Mouse (Mus musculus) midbrain, embryonic 12.5 days (tissue): ENCODE results near the gene Pla2g4d. TPM values are rescaled to one million over a fixed set of nuclear protein-coding genes. Genes with fewer than 3 reads are reported as not detected.

Source experiments
- ATAC-seq: fragments of 200-750 bp; cut with Nextera tagmentation; 2 replicates; pipeline ENCODE4 v1.8.0; 2017; ENCODE audit warnings: low read depth, moderate TSS enrichment, moderate library complexity; ENCODE audit not compliant: low FRiP score
- H3K27ac ChIP-seq: fragments of 300-500 bp; sonication (generic); replicated peaks from 2 replicates; pipeline ENCODE4 v1.5.1; 2016; ENCODE audit warnings: mild to moderate bottlenecking
- H3K27me3 ChIP-seq: fragments of 300-500 bp; sonication (generic); 2 replicates; pipeline ENCODE4 v1.6.1; 2016; ENCODE audit warnings: mild to moderate bottlenecking
- H3K36me3 ChIP-seq: fragments of 300-500 bp; sonication (generic); 2 replicates; pipeline ENCODE4 v1.6.1; 2016
- H3K4me1 ChIP-seq: fragments of 300-500 bp; sonication (generic); 2 replicates; pipeline ENCODE4 v1.6.1; 2016
- H3K4me2 ChIP-seq: fragments of 300-500 bp; sonication (generic); replicated peaks from 2 replicates; pipeline ENCODE4 v1.6.1; 2016; ENCODE audit warnings: mild to moderate bottlenecking, moderate library complexity
- H3K4me3 ChIP-seq: fragments of 300-500 bp; sonication (generic); 2 replicates; pipeline ENCODE4 v1.5.1; 2016; ENCODE audit warnings: mild to moderate bottlenecking
- H3K9ac ChIP-seq: fragments of 300-500 bp; sonication (generic); replicated peaks from 2 replicates; pipeline ENCODE4 v1.6.1; 2016; ENCODE audit warnings: mild to moderate bottlenecking, moderate library complexity
- H3K9me3 ChIP-seq: fragments of 300-500 bp; sonication (generic); 2 replicates; pipeline ENCODE4 v1.6.1; 2016; ENCODE audit warnings: mild to moderate bottlenecking
- WGBS: fragments of 180-500 bp; shearing (Covaris S2); methylation state at CpG from one replicate; pipeline ENCODE4 v1.1.7; 2016; 5-methylcytosine and 5-hydroxymethylcytosine counted together
- polyA plus RNA-seq: library from polyadenylated mRNA; unstranded; fragments of >200 nt; fragmentation: Nextera tagmentation; extraction: Ambion mirVana; gene quantifications from 2 replicates; pipeline ENCODE4 v1.2.1, GENCODE M21; 2016

Pla2g4d gene
- polyA plus RNA-seq, result not detected in 2 replicates

- Histone ChIP-seq H3K27me3 (no peaks in the 10 kb centered on the region), H3K27ac (no peak within 1 kb of the TSS), H3K9ac (no peak within 1 kb of the TSS), H3K4me3 (no peak within 1 kb of the TSS), H3K4me2 (no peak within 1 kb of the TSS), H3K9me3 (no peaks in the 10 kb centered on the region), H3K36me3 (no peaks in the 10 kb centered on the region), H3K4me1 (no peaks in the 10 kb centered on the region)
- WGBS, result 72% methylated on average over 5 of the region's 5 CpGs
- ATAC-seq, result no peak
Observed at GRCm38 (mm10) chr2:120288995-120289394, at the start of gene Pla2g4d. TSS of gene Pla2g4d (minus strand) at chr2:120289197.

- H3K9ac ChIP-seq, result no peak overlapping the region
- H3K9me3 ChIP-seq, result no peaks in the 10 kb centered on the region
- H3K4me1 ChIP-seq, result no peaks in the 10 kb centered on the region
- no peak for ATAC-seq
- 81% methylated on average over 2 of the region's 2 CpGs for WGBS
- H3K27me3 ChIP-seq, result no peaks in the 10 kb centered on the region
- H3K4me3 ChIP-seq, result no peak overlapping the region
- H3K4me2 ChIP-seq, result no peak overlapping the region
- no peak overlapping the region for H3K27ac ChIP-seq
- peaks cover 83% of the 10 kb centered on the region for H3K36me3 ChIP-seq
Observed at GRCm38 (mm10) chr2:120337886-120338285, 48.9 kb upstream of the Pla2g4d start.

GRCm38 (mm10) chr2:120331575-120331974 is 42.6 kb upstream of the Pla2g4d start:
- Histone ChIP-seq H3K4me2 (no peak overlapping the region), H3K27ac (no peak overlapping the region), H3K9ac (no peak overlapping the region), H3K9me3 (no peaks in the 10 kb centered on the region), H3K4me3 (no peak overlapping the region), H3K4me1 (no peaks in the 10 kb centered on the region), H3K27me3 (no peaks in the 10 kb centered on the region), H3K36me3 (peaks cover 75% of the 10 kb centered on the region)
- ATAC-seq, result no peak
- 96% methylated on average over 4 of the region's 4 CpGs for WGBS

- WGBS, result 75% methylated on average over 4 of the region's 4 CpGs
- Histone ChIP-seq H3K9me3 (no peaks in the 10 kb centered on the region), H3K4me3 (no peak overlapping the region), H3K36me3 (peaks cover 43% of the 10 kb centered on the region), H3K27me3 (no peaks in the 10 kb centered on the region), H3K4me2 (no peak overlapping the region), H3K4me1 (no peaks in the 10 kb centered on the region), H3K27ac (no peak overlapping the region), H3K9ac (no peak overlapping the region)
- ATAC-seq, result no peak
Observed at GRCm38 (mm10) chr2:120315077-120315476, 26.1 kb upstream of the Pla2g4d start.

GRCm38 (mm10) chr2:120314487-120314886 is 25.5 kb upstream of the Pla2g4d start:
- Histone ChIP-seq H3K9ac (no peak overlapping the region), H3K9me3 (no peaks in the 10 kb centered on the region), H3K4me3 (no peak overlapping the region), H3K27ac (no peak overlapping the region), H3K27me3 (no peaks in the 10 kb centered on the region), H3K4me1 (no peaks in the 10 kb centered on the region), H3K36me3 (peaks cover 40% of the 10 kb centered on the region), H3K4me2 (no peak overlapping the region)
- no peak for ATAC-seq
- 86% methylated on average over 4 of the region's 4 CpGs for WGBS

GRCm38 (mm10) chr2:120313976-120314375 is 25.0 kb upstream of the Pla2g4d start, which contains the start of gene Pla2g4f:
TSS of gene Pla2g4f (minus strand) at chr2:120314165.
- no peaks in the 10 kb centered on the region for H3K4me1 ChIP-seq
- no peaks in the 10 kb centered on the region for H3K27me3 ChIP-seq
- no peak within 1 kb of the TSS for H3K9ac ChIP-seq

GRCm38 (mm10) chr2:120312276-120312825 is 23.4 kb upstream of the Pla2g4d start:
- Histone ChIP-seq H3K4me1 (no peaks in the 10 kb centered on the region), H3K4me2 (no peak overlapping the region), H3K36me3 (peaks cover 19% of the 10 kb centered on the region; the same call in 1 of the 2 replicates), H3K9me3 (no peaks in the 10 kb centered on the region), H3K4me3 (no peak overlapping the region), H3K27me3 (no peaks in the 10 kb centered on the region), H3K27ac (no peak overlapping the region), H3K9ac (no peak overlapping the region)
- 83% methylated on average over 7 of the region's 7 CpGs for WGBS
- ATAC-seq, result no peak

More at GRCm38 (mm10) chr2:120313976-120314375, 25.0 kb upstream of the Pla2g4d start, which contains the start of gene Pla2g4f:
- 65% methylated on average over 3 of the region's 3 CpGs for WGBS
- no peak within 1 kb of the TSS for H3K4me2 ChIP-seq
- no peak within 1 kb of the TSS for H3K4me3 ChIP-seq
- no peak for ATAC-seq
- no peaks in the 10 kb centered on the region for H3K9me3 ChIP-seq
- peaks cover 35% of the 10 kb centered on the region for H3K36me3 ChIP-seq
- H3K27ac ChIP-seq, result no peak within 1 kb of the TSS

- H3K9ac ChIP-seq, result no peak overlapping the region
- 44% methylated on average over 3 of the region's 3 CpGs for WGBS
- H3K4me1 ChIP-seq, result no peaks in the 10 kb centered on the region
- H3K4me2 ChIP-seq, result no peak overlapping the region
- H3K9me3 ChIP-seq, result no peaks in the 10 kb centered on the region
- no peak for ATAC-seq
- H3K27ac ChIP-seq, result no peak overlapping the region
- H3K27me3 ChIP-seq, result no peaks in the 10 kb centered on the region
- no peaks in the 10 kb centered on the region for H3K36me3 ChIP-seq
- H3K4me3 ChIP-seq, result no peak overlapping the region
Observed at GRCm38 (mm10) chr2:120304113-120304512, 15.1 kb upstream of the Pla2g4d start.

- H3K36me3 ChIP-seq, result no peaks in the 10 kb centered on the region
Observed at GRCm38 (mm10) chr2:120301076-120301475, 12.1 kb upstream of the Pla2g4d start.

GRCm38 (mm10) chr2:120299866-120300265 is 10.9 kb upstream of the Pla2g4d start:
- Histone ChIP-seq H3K27me3 (no peaks in the 10 kb centered on the region), H3K9me3 (no peaks in the 10 kb centered on the region), H3K4me1 (no peaks in the 10 kb centered on the region), H3K9ac (no peak overlapping the region), H3K36me3 (no peaks in the 10 kb centered on the region), H3K4me2 (no peak overlapping the region), H3K27ac (no peak overlapping the region), H3K4me3 (no peak overlapping the region)
- ATAC-seq, result no peak
- 79% methylated on average over 4 of the region's 4 CpGs for WGBS

More at GRCm38 (mm10) chr2:120301076-120301475, 12.1 kb upstream of the Pla2g4d start:
- Histone ChIP-seq H3K9ac (no peak overlapping the region), H3K27me3 (no peaks in the 10 kb centered on the region), H3K4me2 (no peak overlapping the region), H3K4me3 (no peak overlapping the region), H3K27ac (no peak overlapping the region), H3K4me1 (no peaks in the 10 kb centered on the region), H3K9me3 (no peaks in the 10 kb centered on the region)
- ATAC-seq, result no peak
- WGBS, result 95% methylated on average over 6 of the region's 6 CpGs

- Histone ChIP-seq H3K4me1 (0 out of 2 replicates have a peak, but pooled peaks cover 4% of the 10 kb centered on the region), H3K4me2 (no peak overlapping the region), H3K4me3 (no peak overlapping the region), H3K9ac (no peak overlapping the region), H3K27ac (no peak overlapping the region), H3K9me3 (no peaks in the 10 kb centered on the region), H3K36me3 (no peaks in the 10 kb centered on the region), H3K27me3 (no peaks in the 10 kb centered on the region)
- ATAC-seq, result no peak
- 12% methylated on average over 2 of the region's 2 CpGs for WGBS
Observed at GRCm38 (mm10) chr2:120296160-120296559, 7.2 kb upstream of the Pla2g4d start.

GRCm38 (mm10) chr2:120291471-120292078 is 2.6 kb upstream of the Pla2g4d start:
- Histone ChIP-seq H3K27ac (no peak overlapping the region), H3K4me3 (no peak overlapping the region), H3K27me3 (no peaks in the 10 kb centered on the region), H3K4me1 (0 out of 2 replicates have a peak, but pooled peaks cover 4% of the 10 kb centered on the region), H3K9me3 (no peaks in the 10 kb centered on the region), H3K36me3 (no peaks in the 10 kb centered on the region), H3K9ac (no peak overlapping the region), H3K4me2 (no peak overlapping the region)
- 82% methylated on average over 9 of the region's 9 CpGs for WGBS
- ATAC-seq, result no peak
